Mouse (Mus musculus) ES-E14 (cell line): ENCODE data around the gene Gsta4. TPM values are rescaled to one million over a fixed set of nuclear protein-coding genes. Genes with fewer than 3 reads are reported as not detected.

Experiments used
- DNase-seq: peaks from one replicate; pipeline ENCODE4 v3.0.0-alpha.2; 2013; ENCODE audit warnings: low read depth, low spot score
- H3K27ac ChIP-seq: 2 replicates; pipeline ENCODE4 v1.5.1; 2012; ENCODE audit warnings: low read depth, mild to moderate bottlenecking, low read length, moderate library complexity, mixed read lengths; ENCODE audit not compliant: poor library complexity, insufficient read depth, severe bottlenecking
- H3K36me3 ChIP-seq: 2 replicates; pipeline ENCODE4 v1.6.1; 2012; ENCODE audit warnings: mild to moderate bottlenecking, low read length, moderate library complexity, mixed read lengths; ENCODE audit not compliant: control insufficient read depth, poor library complexity, insufficient read depth, severe bottlenecking
- H3K4me1 ChIP-seq, 2 experiments: fragments of 150-350 bp in 1 of 2; sonication (generic) in 1 of 2; 2 replicates each; pipeline ENCODE4 v1.6.1; 2012; ENCODE audit warnings: low read length in 2 of 2, mild to moderate bottlenecking in 1 of 2, mixed read lengths in 1 of 2; ENCODE audit not compliant: control insufficient read depth in 2 of 2, insufficient read depth in 2 of 2, poor library complexity in 1 of 2
- H3K4me3 ChIP-seq, 2 experiments: fragments of 150-350 bp in 1 of 2; sonication (generic) in 1 of 2; 2 replicates each; pipeline ENCODE4 v1.5.1; 2012; ENCODE audit warnings: low read length in 2 of 2, low read depth in 1 of 2, mild to moderate bottlenecking in 1 of 2, mixed read lengths in 1 of 2; ENCODE audit not compliant: insufficient read depth in 1 of 2, poor library complexity in 1 of 2, severe bottlenecking in 1 of 2
- H3K9ac ChIP-seq: 2 replicates; pipeline ENCODE4 v1.6.1; 2012; ENCODE audit warnings: low read depth, mild to moderate bottlenecking, low read length, mixed read lengths; ENCODE audit not compliant: poor library complexity, insufficient read depth, severe bottlenecking
- H3K9me3 ChIP-seq: fragments of 150-350 bp; sonication (generic); 2 replicates; pipeline ENCODE4 v1.6.1; 2012; ENCODE audit warnings: low read depth, mild to moderate bottlenecking, low read length; ENCODE audit not compliant: control insufficient read depth, insufficient read depth
- CHD2 ChIP-seq: IDR thresholded peaks from 2 replicates; pipeline ENCODE4 v1.6.1; 2014; ENCODE audit warnings: mild to moderate bottlenecking, low read depth, low read length, inconsistent platforms
- HCFC1 ChIP-seq: IDR thresholded peaks from 2 replicates; pipeline ENCODE4 v1.6.1; 2012; ENCODE audit warnings: low read length, inconsistent platforms, borderline replicate concordance; ENCODE audit not compliant: insufficient read depth
- MAFK ChIP-seq: IDR thresholded peaks from 2 replicates; pipeline ENCODE4 v1.6.1; 2014; ENCODE audit warnings: mild to moderate bottlenecking, low read depth, low read length, inconsistent platforms; ENCODE audit not compliant: insufficient read depth
- ZC3H11A ChIP-seq: IDR thresholded peaks from 2 replicates; pipeline ENCODE4 v1.6.1; 2012; ENCODE audit warnings: low read depth, mild to moderate bottlenecking, inconsistent platforms, low read length, borderline replicate concordance
- ZNF384 ChIP-seq: IDR thresholded peaks from 2 replicates; pipeline ENCODE4 v1.6.1; 2012; ENCODE audit warnings: low read depth, low read length, inconsistent platforms
- in situ Hi-C, 2 experiments: fragments of 600-800 bp; cut with MboI; formaldehyde crosslinking; loops; one replicate each; pipeline ENCODE4 v1.15.1; 2025; ENCODE audit warnings: low sequenced_read_pairs in 2 of 2, inconsistent platforms in 1 of 2; ENCODE audit not compliant: unreplicated experiment in 2 of 2
- total RNA-seq: library from RNA; depleted of rRNA; stranded (reverse); fragments of 300-350 nt; gene quantifications from 2 replicates; pipeline ENCODE4 v1.2.3, GENCODE M21; 2012

Gene Gsta4
- total RNA-seq, 1 experiment: 309 TPM

GRCm38 (mm10) chr9:78210821-78211220, 28.2 kb downstream of the Gsta4 start:
- in situ Hi-C loops: no loop called here
- Histone ChIP-seq H3K36me3 (peaks cover 34% of the 10 kb centered on the region), H3K27ac (no peak overlapping the region), H3K9ac (no peak overlapping the region), H3K4me3 (no peak overlapping the region), H3K4me1 (no peaks in the 10 kb centered on the region), H3K9me3 (no peaks in the 10 kb centered on the region)
- no peak for DNase-seq
- TF ChIP-seq ZNF384 (no peak), ZC3H11A (no peak), HCFC1 (no peak), MAFK (no peak), CHD2 (no peak)

- Histone ChIP-seq H3K9me3 (no peaks in the 10 kb centered on the region), H3K9ac (no peak overlapping the region), H3K4me1 (no peaks in the 10 kb centered on the region), H3K4me3 (no peak overlapping the region), H3K27ac (no peak overlapping the region), H3K36me3 (peaks cover 32% of the 10 kb centered on the region)
- in situ Hi-C loops: no loop called here
- no peak for TF ChIP-seq MAFK
- no peak for TF ChIP-seq CHD2
- TF ChIP-seq ZC3H11A: no peak
- no peak for TF ChIP-seq ZNF384
- no peak for TF ChIP-seq HCFC1
- DNase-seq: no peak
Measured at GRCm38 (mm10) chr9:78211521-78211920, 28.9 kb downstream of the Gsta4 start.

- Histone ChIP-seq H3K4me1 (no peaks in the 10 kb centered on the region), H3K27ac (no peak overlapping the region), H3K9ac (no peak overlapping the region), H3K9me3 (no peaks in the 10 kb centered on the region), H3K4me3 (no peak overlapping the region), H3K36me3 (peaks cover 28% of the 10 kb centered on the region)
- in situ Hi-C loops: no loop called here
- TF ChIP-seq CHD2: no peak
- TF ChIP-seq HCFC1: no peak
- no peak for TF ChIP-seq ZC3H11A
- no peak for TF ChIP-seq MAFK
- TF ChIP-seq ZNF384: no peak
- no peak for DNase-seq
Measured at GRCm38 (mm10) chr9:78212341-78213049, 29.9 kb downstream of the Gsta4 start.

- DNase-seq: no peak
- Histone ChIP-seq H3K4me3 (no peak overlapping the region), H3K9me3 (no peaks in the 10 kb centered on the region), H3K27ac (no peak overlapping the region), H3K9ac (no peak overlapping the region), H3K36me3 (no peaks in the 10 kb centered on the region), H3K4me1 (no peaks in the 10 kb centered on the region)
- in situ Hi-C loops: no loop called here
- no peak for TF ChIP-seq HCFC1
- no peak for TF ChIP-seq MAFK
- TF ChIP-seq ZNF384: no peak
- no peak for TF ChIP-seq ZC3H11A
- no peak for TF ChIP-seq CHD2
Measured at GRCm38 (mm10) chr9:78217074-78217473, 34.5 kb downstream of the Gsta4 start.
